Mouse (Mus musculus) hindbrain, embryonic 11.5 days (tissue): ENCODE measurements around the gene Pdzd2. TPM values are rescaled to one million over a fixed set of nuclear protein-coding genes. Genes with fewer than 3 reads are reported as not detected.

Experiments used
- ATAC-seq: fragments of 200-750 bp; cut with Nextera tagmentation; 2 replicates; pipeline ENCODE4 v1.8.0; 2017; ENCODE audit warnings: mild to moderate bottlenecking, moderate TSS enrichment, moderate library complexity; ENCODE audit not compliant: low FRiP score
- DNase-seq: peaks from one replicate; pipeline ENCODE4 v3.0.0-alpha.2; 2015; ENCODE audit warnings: low spot score
- H3K27ac ChIP-seq: fragments of 300-500 bp; sonication (generic); 2 replicates; pipeline ENCODE4 v1.5.1; 2014; ENCODE audit warnings: mild to moderate bottlenecking, low read depth, low read length
- H3K27me3 ChIP-seq: fragments of 300-500 bp; sonication (generic); 2 replicates; pipeline ENCODE4 v1.6.1; 2014; ENCODE audit warnings: mild to moderate bottlenecking, low read length, moderate library complexity, mixed read lengths; ENCODE audit not compliant: control insufficient read depth, insufficient read depth
- H3K36me3 ChIP-seq: fragments of 300-500 bp; sonication (generic); 2 replicates; pipeline ENCODE4 v1.6.1; 2014; ENCODE audit warnings: mild to moderate bottlenecking, low read length, moderate library complexity, mixed read lengths; ENCODE audit not compliant: control insufficient read depth, insufficient read depth
- H3K4me1 ChIP-seq: fragments of 300-500 bp; sonication (generic); replicated peaks from 2 replicates; pipeline ENCODE4 v1.6.1; 2014; ENCODE audit warnings: low read length, mixed read lengths; ENCODE audit not compliant: control insufficient read depth, insufficient read depth
- H3K4me2 ChIP-seq: fragments of 300-500 bp; sonication (generic); replicated peaks from 2 replicates; pipeline ENCODE4 v1.6.1; 2014; ENCODE audit warnings: mild to moderate bottlenecking, low read depth, low read length
- H3K4me3 ChIP-seq: fragments of 300-500 bp; sonication (generic); 2 replicates; pipeline ENCODE4 v1.5.1; 2014; ENCODE audit warnings: low read depth, low read length
- H3K9ac ChIP-seq: fragments of 300-500 bp; sonication (generic); 2 replicates; pipeline ENCODE4 v1.6.1; 2014; ENCODE audit warnings: low read depth, low read length
- H3K9me3 ChIP-seq: fragments of 300-500 bp; sonication (generic); 2 replicates; pipeline ENCODE4 v1.6.1; 2016; ENCODE audit warnings: low read length; ENCODE audit not compliant: control insufficient read depth
- WGBS: fragments of 180-500 bp; shearing (Covaris S2); extraction: QIAGEN DNeasy Blood & Tissue Kit; methylation state at CpG from one replicate; pipeline ENCODE4 v1.1.7; 2014; 5-methylcytosine and 5-hydroxymethylcytosine counted together
- polyA plus RNA-seq: library from polyadenylated mRNA; unstranded; fragments of >200 nt; fragmentation: Nextera tagmentation; extraction: Ambion mirVana; gene quantifications from 2 replicates; pipeline ENCODE4 v1.2.1, GENCODE M21; 2014

The Pdzd2 gene
- polyA plus RNA-seq, 1 experiment from 2014 or later: 5.5 TPM

DNA sequence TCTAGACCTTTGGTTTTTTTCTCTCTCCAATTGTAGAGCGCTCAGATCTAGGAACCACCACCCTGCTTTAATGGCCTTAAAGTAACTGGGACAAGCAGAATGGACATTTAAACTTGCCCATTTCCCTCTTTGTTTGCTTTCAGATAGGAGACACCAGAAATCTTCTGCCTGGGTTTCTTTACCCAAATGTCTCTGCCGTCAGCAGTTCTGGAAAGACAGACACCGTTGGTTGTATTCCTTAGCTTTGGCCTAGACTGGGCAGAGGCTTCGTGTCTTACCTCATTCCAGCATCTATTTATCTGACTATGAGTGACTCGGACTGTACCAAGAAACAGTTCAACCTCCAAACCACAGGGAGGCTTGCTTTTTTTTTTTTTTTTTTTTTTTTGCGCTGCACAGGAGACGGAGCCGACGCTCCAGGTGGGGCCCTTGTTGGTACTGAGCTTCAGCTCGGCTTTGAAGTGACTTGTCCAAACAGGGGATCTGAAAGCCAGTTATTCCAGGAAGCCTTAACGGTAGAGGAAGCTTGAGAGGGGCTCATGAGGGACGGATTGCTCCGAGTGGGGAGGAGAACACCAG, 363.1 kb downstream of the Pdzd2 start:
- H3K9me3 ChIP-seq: no peaks in the 10 kb centered on the region
- no peak for ATAC-seq
- no peak overlapping the region for H3K4me2 ChIP-seq
- H3K27me3 ChIP-seq: no peaks in the 10 kb centered on the region
- WGBS: 46% methylated on average over 13 of the region's 13 CpGs
- no peak overlapping the region for H3K4me3 ChIP-seq
- no peak for DNase-seq
- H3K36me3 ChIP-seq: no peaks in the 10 kb centered on the region
- H3K27ac ChIP-seq: no peak overlapping the region
- H3K4me1 ChIP-seq: peaks cover 6% of the 10 kb centered on the region; the same call in 1 of the 2 replicates
- H3K9ac ChIP-seq: no peak overlapping the region

DNA sequence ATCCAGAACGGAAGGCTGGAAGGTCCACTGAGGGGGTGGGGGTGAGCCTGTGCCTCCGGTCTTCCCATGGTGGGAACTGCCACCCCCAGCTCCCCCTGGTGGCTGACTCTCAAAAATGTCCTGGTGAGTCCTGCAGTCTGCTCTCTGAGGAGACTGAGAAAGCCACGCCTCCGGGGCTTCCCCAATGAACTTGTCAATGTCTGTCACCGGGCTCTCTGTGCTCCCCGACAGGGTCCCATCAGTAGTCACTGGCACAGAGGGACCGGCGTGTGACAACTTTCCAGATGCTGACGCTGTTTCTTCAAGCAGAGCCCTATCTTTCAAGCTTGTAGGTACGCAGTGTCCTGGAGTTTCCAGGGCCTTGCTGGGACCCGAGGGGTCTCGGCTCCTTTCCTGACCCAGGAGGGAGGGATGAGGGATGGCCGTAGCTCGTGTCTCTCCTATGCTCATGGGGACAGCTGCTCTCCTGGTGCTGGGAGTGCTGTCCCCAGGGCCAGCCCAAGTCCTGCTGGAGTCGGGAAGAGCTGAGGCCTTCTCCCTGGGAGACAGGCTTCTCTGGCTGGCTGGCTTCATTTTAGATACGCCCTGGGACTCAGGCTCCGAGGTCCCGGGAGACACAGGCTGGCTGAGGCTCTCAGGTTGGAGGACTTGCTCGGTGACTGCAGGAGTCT, 363.9 kb downstream of the Pdzd2 start:
- ATAC-seq (peak; percentile 88), DNase-seq (peak; percentile 94)
- Histone ChIP-seq H3K4me1 (peaks cover 8% of the 10 kb centered on the region; the same call in 1 of the 2 replicates), H3K27me3 (no peaks in the 10 kb centered on the region), H3K9ac (0 out of 2 replicates have a peak overlapping the region, but pooled peaks have one; percentile 27), H3K27ac (no peak overlapping the region), H3K4me2 (peak overlapping the region; percentile 39), H3K9me3 (no peaks in the 10 kb centered on the region), H3K4me3 (peak overlapping the region; percentile 12; the same call in 1 of the 2 replicates), H3K36me3 (no peaks in the 10 kb centered on the region)
- WGBS: 4% methylated on average over 19 of the region's 19 CpGs

DNA sequence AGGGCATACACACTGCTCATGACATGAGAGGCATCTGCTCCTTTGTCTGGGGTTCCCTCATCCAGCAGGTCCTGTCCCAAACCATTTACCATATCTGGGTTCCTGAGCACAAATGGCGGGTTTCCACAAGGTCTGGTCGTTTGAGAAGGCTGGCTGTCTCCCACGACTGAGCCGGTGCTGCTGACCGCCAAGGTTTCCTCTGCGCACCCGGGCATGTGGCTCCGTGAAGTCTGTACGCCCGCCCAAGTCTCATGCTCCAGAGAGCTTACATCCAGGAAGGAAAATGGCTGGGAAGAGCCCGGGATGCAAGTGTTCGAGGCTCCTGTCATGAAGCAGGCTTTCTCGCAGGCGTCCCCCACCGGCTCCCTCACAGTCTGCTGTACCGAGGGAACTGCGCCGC, 364.8 kb downstream of the Pdzd2 start:
- no peaks in the 10 kb centered on the region for H3K9me3 ChIP-seq
- ATAC-seq: no peak
- H3K27ac ChIP-seq: no peak overlapping the region
- no peak overlapping the region for H3K9ac ChIP-seq
- no peak overlapping the region for H3K4me3 ChIP-seq
- DNase-seq: no peak
- H3K4me2 ChIP-seq: peak overlapping the region; percentile 39; the same call in 1 of the 2 replicates
- no peaks in the 10 kb centered on the region for H3K36me3 ChIP-seq
- no peaks in the 10 kb centered on the region for H3K27me3 ChIP-seq
- peaks cover 8% of the 10 kb centered on the region; the same call in 1 of the 2 replicates for H3K4me1 ChIP-seq
- WGBS: 67% methylated on average over 18 of the region's 18 CpGs

DNA sequence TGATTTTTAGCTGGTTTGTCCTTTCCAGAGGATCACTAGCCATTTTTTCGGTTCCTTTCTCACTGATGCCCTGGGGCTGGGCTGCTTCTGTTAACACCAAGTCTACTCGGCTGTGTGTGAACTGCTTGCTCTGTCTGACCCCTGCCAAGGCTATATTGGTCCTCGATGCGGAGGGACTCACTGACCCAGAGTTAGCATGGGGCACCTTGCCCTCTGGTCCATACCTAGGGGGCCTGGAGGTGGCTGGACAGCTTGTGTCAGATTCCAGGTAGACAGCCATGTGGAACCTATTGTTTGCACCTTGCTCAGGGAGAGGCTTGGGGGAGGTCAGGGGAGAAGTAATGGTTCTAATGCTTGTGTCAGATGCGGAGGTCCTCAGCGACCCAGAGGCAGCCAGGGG, 365.8 kb downstream of the Pdzd2 start:
- Histone ChIP-seq H3K4me2 (no peak overlapping the region), H3K27ac (no peak overlapping the region), H3K9me3 (no peaks in the 10 kb centered on the region), H3K27me3 (no peaks in the 10 kb centered on the region), H3K9ac (no peak overlapping the region), H3K4me1 (peaks cover 8% of the 10 kb centered on the region; the same call in 1 of the 2 replicates), H3K36me3 (no peaks in the 10 kb centered on the region), H3K4me3 (no peak overlapping the region)
- DNase-seq: no peak
- no peak for ATAC-seq
- 80% methylated on average over 6 of the region's 6 CpGs for WGBS

DNA sequence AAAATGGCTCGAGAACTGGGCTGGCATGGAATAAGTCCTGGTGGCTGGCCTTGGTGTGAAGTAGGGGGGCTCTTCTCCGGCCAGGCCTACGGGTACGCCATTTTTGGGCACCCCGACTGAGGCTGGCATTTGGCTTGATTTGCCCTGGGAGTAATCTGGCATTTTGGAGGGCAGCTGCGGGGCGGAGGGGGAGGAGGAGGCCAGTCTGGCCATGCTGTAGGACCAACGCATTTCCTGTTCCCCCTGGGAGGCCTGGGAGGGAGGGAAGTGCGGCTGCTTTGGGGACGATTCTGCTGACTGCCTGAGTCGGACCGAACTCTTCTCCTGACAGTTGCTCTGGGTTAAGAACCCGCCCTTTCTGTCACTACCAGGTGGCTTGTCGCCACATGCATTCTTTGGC, 366.2 kb downstream of the Pdzd2 start:
- Histone ChIP-seq H3K4me2 (no peak overlapping the region), H3K4me1 (peaks cover 8% of the 10 kb centered on the region; the same call in 1 of the 2 replicates)
- WGBS: 79% methylated on average over 14 of the region's 14 CpGs

DNA sequence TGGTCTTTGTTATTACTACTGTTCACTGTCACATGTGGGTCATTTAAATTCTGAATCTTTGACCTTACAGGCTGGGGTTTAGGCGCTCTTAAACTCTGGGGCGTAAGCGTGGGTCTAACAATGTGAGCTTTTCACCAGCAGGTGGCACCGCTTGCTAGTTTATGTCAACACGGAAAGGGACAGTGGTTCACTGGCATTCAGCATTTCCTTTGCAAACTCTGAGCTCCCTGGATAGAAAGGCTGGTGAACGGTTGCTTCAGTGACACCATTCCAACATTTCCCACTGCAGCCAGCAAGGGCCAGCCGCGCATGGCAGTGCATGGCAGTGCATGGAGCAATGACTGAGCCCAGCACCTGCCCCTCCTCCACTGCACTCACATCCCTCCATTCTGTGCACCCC, 368.5 kb downstream of the Pdzd2 start:
- Histone ChIP-seq H3K4me1 (peaks cover 8% of the 10 kb centered on the region), H3K4me2 (no peak overlapping the region), H3K36me3 (no peaks in the 10 kb centered on the region), H3K27ac (no peak overlapping the region), H3K9me3 (no peaks in the 10 kb centered on the region), H3K4me3 (no peak overlapping the region), H3K9ac (no peak overlapping the region), H3K27me3 (no peaks in the 10 kb centered on the region)
- DNase-seq: peak; percentile 83
- ATAC-seq: peak; percentile 41; the same call in 1 of the 2 replicates
- WGBS: 4% methylated on average over 8 of the region's 8 CpGs

More for the DNA sequence above, 366.2 kb downstream of the Pdzd2 start:
- no peaks in the 10 kb centered on the region for H3K9me3 ChIP-seq
- H3K4me3 ChIP-seq: no peak overlapping the region
- H3K27ac ChIP-seq: no peak overlapping the region
- no peak overlapping the region for H3K9ac ChIP-seq
- ATAC-seq (no peak), DNase-seq (no peak)
- no peaks in the 10 kb centered on the region for H3K36me3 ChIP-seq
- no peaks in the 10 kb centered on the region for H3K27me3 ChIP-seq

DNA sequence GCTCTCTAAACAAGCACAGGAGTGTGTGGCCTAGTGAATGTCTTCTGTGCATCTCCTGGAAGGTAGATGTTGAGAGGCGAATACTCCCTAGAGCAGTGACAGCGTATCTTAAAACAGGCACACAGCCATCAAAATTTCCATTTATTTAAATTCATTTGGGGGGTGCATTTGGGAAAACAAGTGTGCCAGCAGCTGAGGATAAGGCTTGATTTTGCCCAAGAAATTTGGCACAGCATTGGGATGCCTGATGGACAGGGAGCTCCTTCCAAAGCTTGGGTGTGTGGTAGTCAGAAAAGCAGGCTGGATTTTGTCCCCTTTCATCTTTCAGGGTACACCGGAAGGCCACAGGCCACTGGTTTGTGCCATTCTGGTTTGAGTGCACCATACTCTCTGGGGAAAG, 369.6 kb downstream of the Pdzd2 start:
- Histone ChIP-seq H3K4me1 (peaks cover 10% of the 10 kb centered on the region), H3K4me2 (no peak overlapping the region), H3K27me3 (no peaks in the 10 kb centered on the region), H3K27ac (no peak overlapping the region), H3K9me3 (no peaks in the 10 kb centered on the region), H3K36me3 (no peaks in the 10 kb centered on the region), H3K4me3 (no peak overlapping the region), H3K9ac (no peak overlapping the region)
- no peak for ATAC-seq
- 95% methylated on average over 3 of the region's 3 CpGs for WGBS
- no peak for DNase-seq

DNA sequence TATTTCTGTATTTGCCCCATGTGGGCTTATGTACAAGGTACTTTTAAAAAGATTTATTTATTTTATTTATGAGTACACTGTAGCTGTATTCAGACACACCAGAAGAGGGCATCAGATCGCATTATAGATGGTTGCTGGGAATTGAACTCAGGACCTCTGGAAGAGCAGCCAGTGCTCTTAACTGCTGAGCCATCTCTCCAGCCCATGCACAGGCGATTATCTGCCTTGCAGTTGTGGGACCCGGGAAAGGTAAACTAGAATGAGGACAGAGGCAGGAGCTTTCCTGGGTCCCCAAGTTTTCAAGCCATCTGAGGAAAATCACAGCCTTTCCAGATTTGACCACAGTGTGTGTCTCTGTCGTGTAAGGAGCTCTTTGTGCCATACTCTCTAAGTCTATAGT, 370.9 kb downstream of the Pdzd2 start:
- H3K27me3 ChIP-seq: no peaks in the 10 kb centered on the region
- H3K27ac ChIP-seq: no peak overlapping the region
- whole genome bisulfite sequencing: 86% methylated on average over 4 of the region's 4 CpGs
- no peak overlapping the region for H3K4me3 ChIP-seq
- H3K4me2 ChIP-seq: no peak overlapping the region
- H3K9ac ChIP-seq: no peak overlapping the region
- DNase-seq (no peak), ATAC-seq (no peak)
- H3K36me3 ChIP-seq: no peaks in the 10 kb centered on the region
- H3K4me1 ChIP-seq: peaks cover 10% of the 10 kb centered on the region
- H3K9me3 ChIP-seq: no peaks in the 10 kb centered on the region

DNA sequence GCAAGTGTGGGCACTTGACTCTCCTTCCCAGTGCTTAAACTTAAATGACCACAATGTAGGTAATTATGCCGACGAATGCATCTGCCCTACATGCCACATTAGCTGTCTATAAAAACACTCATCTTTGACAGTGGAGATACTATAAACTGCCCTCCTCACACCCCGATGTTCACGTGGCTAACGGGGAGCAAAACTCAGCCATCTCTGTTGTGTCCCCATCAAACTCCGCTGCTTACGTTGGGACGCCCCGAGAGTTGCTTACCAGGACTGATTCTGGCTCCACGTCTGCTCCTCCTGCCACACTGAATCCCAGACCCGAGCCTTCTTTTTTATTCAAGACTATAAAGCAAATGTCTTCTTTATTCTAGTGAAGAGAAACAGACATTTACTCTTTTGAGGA, 371.4 kb downstream of the Pdzd2 start:
- Histone ChIP-seq H3K27ac (0 out of 2 replicates have a peak overlapping the region, but pooled peaks have one; percentile 6), H3K4me1 (peaks cover 10% of the 10 kb centered on the region), H3K4me3 (no peak overlapping the region), H3K27me3 (no peaks in the 10 kb centered on the region), H3K36me3 (no peaks in the 10 kb centered on the region), H3K9me3 (no peaks in the 10 kb centered on the region), H3K4me2 (no peak overlapping the region), H3K9ac (no peak overlapping the region)
- WGBS: 80% methylated on average over 11 of the region's 11 CpGs
- ATAC-seq (no peak), DNase-seq (no peak)
